Mouse (Mus musculus) kidney, adult 2 months (tissue): ENCODE results near the gene Map2k7.

Source experiments
- CTCF ChIP-seq: fragments of 200-500 bp; conservative IDR thresholded peaks from 2 replicates; pipeline ENCODE4 v1.5.1; 2011; ENCODE audit warnings: low read depth, mild to moderate bottlenecking, control low read depth, low read length, moderate library complexity, mixed read lengths; ENCODE audit not compliant: insufficient read depth, insufficient read length
- POLR2A ChIP-seq: fragments of 200-500 bp; IDR thresholded peaks from one replicate; pipeline ENCODE4 v1.6.1; 2011; ENCODE audit warnings: low read depth, low read length, control low read depth

DNA sequence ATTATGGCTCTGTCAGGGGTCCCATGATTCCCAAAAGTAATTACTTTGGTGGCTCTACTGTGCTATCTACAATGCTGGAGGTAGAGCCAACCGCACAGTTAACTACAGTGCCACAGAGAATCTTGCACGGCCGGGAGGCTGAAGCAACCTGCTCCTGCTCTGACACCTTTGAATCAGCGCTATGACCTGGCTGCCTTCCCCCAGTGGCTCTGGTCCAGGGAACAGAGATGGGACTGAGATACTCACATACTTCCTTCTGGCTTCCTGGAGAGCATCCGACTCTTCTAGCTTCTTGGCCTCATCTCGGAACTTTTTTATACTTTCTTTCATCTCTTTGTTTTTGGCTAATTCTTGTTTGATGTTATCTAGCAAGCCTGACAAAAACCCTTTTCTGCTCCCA is 31.1 kb downstream of the Map2k7 start:
- TF ChIP-seq CTCF, result no peak
- TF ChIP-seq POLR2A, result no peak
